37 mouse cellular contexts compared by ENCODE assay signal in genomic region chr2:26614903-26615302, GRCm38 (mm10). TPM values are rescaled to one million over a fixed set of nuclear protein-coding genes. Genes with fewer than 3 reads are reported as not detected.
A peak's percentile ranks its signal among the peaks of the same experiment; 100 is the strongest.
DNase-seq lines count a peak whose midpoint lies in the region; ATAC-seq and TF ChIP-seq lines count a peak whose summit lies in the region.
"Had no signal": no experiment of that assay in that cellular context is flagged by ENCODE, and none has a peak within 500 bp of the region (broad histone marks: within the 10 kb centered on the region; RNA-seq: fewer than 3 reads in every experiment).

No protein-coding gene starts in this region.

- intact Hi-C loops in gastrocnemius, adult 2 months (cut with DNase I), result no loop called here
- intact Hi-C loops in heart, postnatal 14 days (cut with DNase I), result no loop called here

- no peak overlapping the region for H3K4me3 ChIP-seq in gastrocnemius, adult 2 months
- H3K4me3 ChIP-seq in heart, postnatal 0 days (ENCODE audit: low read depth, low read length), result no peak overlapping the region
- H3K4me3 ChIP-seq in heart, embryonic 10.5 days, result no peak overlapping the region
- H3K4me3 ChIP-seq: heart, embryonic 15.5 days; hindbrain, embryonic 12.5 days; intestine, embryonic 15.5 days; limb, embryonic 10.5 days; limb, embryonic 15.5 days; liver, embryonic 15.5 days had no signal

- peak overlapping the region; percentile 20; the same call in 1 of the 2 replicates for H3K27ac ChIP-seq in gastrocnemius, adult 2 months
- H3K27ac ChIP-seq in heart, postnatal 0 days (ENCODE audit: low read depth), result no peak overlapping the region
- H3K27ac ChIP-seq in heart, embryonic 10.5 days, result no peak overlapping the region
- H3K27ac ChIP-seq: heart, embryonic 15.5 days; hindbrain, embryonic 12.5 days; hindbrain, postnatal 0 days; intestine, embryonic 15.5 days; limb, embryonic 10.5 days; limb, embryonic 15.5 days; liver, embryonic 15.5 days had no signal

- H3K36me3 ChIP-seq in heart, postnatal 0 days (replicated peaks; ENCODE audit: control insufficient read depth, insufficient read depth, low read length), result no peaks in the 10 kb centered on the region
- H3K36me3 ChIP-seq in heart, embryonic 10.5 days, result no peaks in the 10 kb centered on the region
- H3K36me3 ChIP-seq: heart, embryonic 15.5 days; hindbrain, embryonic 12.5 days; intestine, embryonic 15.5 days; limb, embryonic 10.5 days; limb, embryonic 15.5 days; liver, embryonic 15.5 days had no signal

- H3K4me1 ChIP-seq in heart, postnatal 0 days (ENCODE audit: control insufficient read depth, insufficient read depth), result peaks cover 5% of the 10 kb centered on the region; the same call in 1 of the 2 replicates
- H3K4me1 ChIP-seq in heart, embryonic 10.5 days, result peaks cover 17% of the 10 kb centered on the region
- H3K4me1 ChIP-seq: hindbrain, embryonic 12.5 days; intestine, embryonic 15.5 days; limb, embryonic 10.5 days; limb, embryonic 15.5 days; liver, embryonic 15.5 days had no signal

- H3K9me3 ChIP-seq in heart, postnatal 0 days (replicated peaks; ENCODE audit: control insufficient read depth, low read length), result no peaks in the 10 kb centered on the region
- H3K9me3 ChIP-seq in heart, embryonic 10.5 days, result no peaks in the 10 kb centered on the region
- H3K9me3 ChIP-seq: heart, embryonic 15.5 days; hindbrain, embryonic 12.5 days; intestine, embryonic 15.5 days; limb, embryonic 10.5 days; limb, embryonic 15.5 days; liver, embryonic 15.5 days had no signal

- TF ChIP-seq EP300 in heart, postnatal 0 days (IDR thresholded peaks at IDR 0.05; ENCODE audit: low read depth), result no peak

- H3K9ac ChIP-seq in heart, postnatal 0 days (replicated peaks; ENCODE audit: low read depth, low read length), result no peak overlapping the region
- H3K9ac ChIP-seq: heart, embryonic 15.5 days; hindbrain, embryonic 12.5 days; intestine, embryonic 15.5 days; limb, embryonic 15.5 days; liver, embryonic 15.5 days; lung, embryonic 14.5 days had no signal

- WGBS in heart, postnatal 0 days, result 53% methylated on average over 5 of the region's 5 CpGs
- WGBS in heart, embryonic 10.5 days, result 74% methylated on average over 5 of the region's 5 CpGs

- DNase-seq in gastrocnemius, adult 2 months, result no peak
- DNase-seq in gastrocnemius, postnatal 4 days (ENCODE audit: low spot score in 2 of 2), result no peak
- no peak for DNase-seq in heart, postnatal 0 days (ENCODE audit: low spot score)
- no peak for DNase-seq in heart, embryonic 10.5 days (ENCODE audit: low spot score)
- peak; percentile 49 for DNase-seq in MN1 (ENCODE audit: low spot score)
- peak; percentile 39 to 62 for DNase-seq in heart, postnatal 14 days
- no peak for DNase-seq in layer of hippocampus, adult 9-11 months
- DNase-seq: cerebellum, adult 11 months; cerebellum, adult 9-10 months; cerebellum, postnatal 36 days; gastrocnemius, postnatal 36 days; kidney, adult 2 months; kidney, postnatal 4 days; lung, embryonic 14.5 days; lung, postnatal 14 days; midbrain, embryonic 14.5 days; right cerebral cortex, postnatal 14 days; spleen, adult 18-20 months; thymus, postnatal 14 days had no signal

- TF ChIP-seq CTCF in gastrocnemius, adult 2 months (IDR thresholded peaks at IDR 0.05), result no peak
- no peak for TF ChIP-seq CTCF in heart, postnatal 0 days (IDR thresholded peaks at IDR 0.05; ENCODE audit: low read depth)

- peak; percentile 31; the same call in 1 of the 2 replicates for ATAC-seq in heart, postnatal 0 days (ENCODE audit: insufficient read depth, low read depth)
- ATAC-seq: activated CD4-positive, CD25-positive, alpha-beta regulatory T cell, adult 4 months; CD4-positive, CD25-positive, alpha-beta regulatory T cell, adult 4 months; forebrain, embryonic 14.5 days; hindbrain, postnatal 0 days; intestine, embryonic 15.5 days had no signal

- H3K27me3 ChIP-seq in heart, postnatal 0 days (ENCODE audit: control insufficient read depth, insufficient read depth, low read length), result 0 out of 2 replicates have a peak, but pooled peaks cover 9% of the 10 kb centered on the region
- H3K27me3 ChIP-seq in heart, embryonic 10.5 days (ENCODE audit: insufficient read depth, poor library complexity, severe bottlenecking), result 0 out of 2 replicates have a peak, but pooled peaks cover 9% of the 10 kb centered on the region
- H3K27me3 ChIP-seq: heart, embryonic 15.5 days; intestine, embryonic 15.5 days; limb, embryonic 15.5 days; liver, embryonic 15.5 days had no signal

- no peak overlapping the region for H3K4me2 ChIP-seq in heart, postnatal 0 days (ENCODE audit: low read depth, low read length)
- H3K4me2 ChIP-seq: heart, embryonic 15.5 days; hindbrain, embryonic 12.5 days; intestine, embryonic 15.5 days; limb, embryonic 15.5 days; liver, embryonic 15.5 days; lung, embryonic 14.5 days had no signal

RNA-seq across cellular contexts. Expression of gene Agpat2, which starts 10.7 kb away (rescaled TPM):
- total RNA-seq in gastrocnemius, adult 2 months (2021), result 1 to 10 TPM; 2.8 to 7.3 TPM
- 10 to 100 TPM; 12.1 to 19.0 TPM for total RNA-seq in gastrocnemius, postnatal 4 days (2021)
- 41.0 and 49.3 TPM in 2 replicates for total RNA-seq in heart, postnatal 0 days (2014; rRNA removed; ENCODE audit: low replicate concordance)
- 23.9 and 24.1 TPM in 2 replicates for polyA plus RNA-seq in heart, postnatal 0 days (2015; fragmentation: Nextera tagmentation; extraction: Ambion mirVana)
- 20.4 and 28.9 TPM in 2 replicates for polyA plus RNA-seq in heart, embryonic 10.5 days (2016; fragmentation: Nextera tagmentation; extraction: Ambion mirVana)
- total RNA-seq in heart, postnatal 14 days (2021), result 10 to 100 TPM; 47.8 to 51.8 TPM

RNA-seq across cellular contexts. Expression of gene Fam69b, which starts 13.4 kb away (rescaled TPM):
- total RNA-seq in gastrocnemius, adult 2 months (2021), result 1 to 10 TPM; 1.0 to 2.3 TPM
- total RNA-seq in gastrocnemius, postnatal 4 days (2021), result 1 to 10 TPM; 2.6 to 4.0 TPM
- 16.5 and 23.2 TPM in 2 replicates for total RNA-seq in heart, postnatal 0 days (2014; rRNA removed; ENCODE audit: low replicate concordance)
- polyA plus RNA-seq in heart, postnatal 0 days (2015; fragmentation: Nextera tagmentation; extraction: Ambion mirVana), result 7.7 and 9.7 TPM in 2 replicates
- polyA plus RNA-seq in heart, embryonic 10.5 days (2016; fragmentation: Nextera tagmentation; extraction: Ambion mirVana), result 15.7 and 18.2 TPM in 2 replicates
- total RNA-seq in heart, postnatal 14 days (2021), result 10 to 100 TPM; 15.4 to 17.0 TPM
- total RNA-seq: monocyte, adult 5-6 weeks had no signal

RNA-seq across cellular contexts. Expression of gene Gm20532, which starts 28.5 kb away (rescaled TPM):
- total RNA-seq in gastrocnemius, adult 2 months (2021), result not detected
- not detected for total RNA-seq in gastrocnemius, postnatal 4 days (2021)
- not detected in 2 replicates for total RNA-seq in heart, postnatal 0 days (2014; rRNA removed; ENCODE audit: low replicate concordance)
- not detected in 2 replicates for polyA plus RNA-seq in heart, postnatal 0 days (2015; fragmentation: Nextera tagmentation; extraction: Ambion mirVana)
- not detected in 2 replicates for polyA plus RNA-seq in heart, embryonic 10.5 days (2016; fragmentation: Nextera tagmentation; extraction: Ambion mirVana)
- not detected for total RNA-seq in heart, postnatal 14 days (2021)
- total RNA-seq: gastrocnemius, adult 18-20 months; gastrocnemius, postnatal 36 days; hindbrain, postnatal 0 days; left cerebral cortex, postnatal 10 days; monocyte, adult 5-6 weeks had no signal
- polyA plus RNA-seq: activated CD4-positive, CD25-positive, alpha-beta regulatory T cell, adult 4 months; CD4-positive, CD25-positive, alpha-beta regulatory T cell, adult 4 months; embryonic facial prominence, embryonic 11.5 days; forebrain, embryonic 14.5 days; frontal cortex, adult 2 months; heart, embryonic 15.5 days; hindbrain, embryonic 12.5 days; hindbrain, postnatal 0 days; intestine, embryonic 15.5 days; kidney, adult 2 months; kidney, embryonic 16.5 days; limb, embryonic 10.5 days; limb, embryonic 15.5 days; liver, embryonic 15.5 days; lung, embryonic 14.5 days; midbrain, embryonic 14.5 days; neural tube, embryonic 14.5 days; stomach, embryonic 16.5 days had no signal

RNA-seq across cellular contexts. Expression of gene Egfl7, which starts 35.1 kb away (rescaled TPM):
- 10 to 100 TPM; 34.4 to 53.7 TPM for total RNA-seq in gastrocnemius, adult 2 months (2021)
- total RNA-seq in gastrocnemius, postnatal 4 days (2021), result 100 to 1,000 TPM; 132 to 141 TPM
- total RNA-seq in heart, postnatal 0 days (2014; rRNA removed; ENCODE audit: low replicate concordance), result 375 and 401 TPM in 2 replicates
- 158 and 159 TPM in 2 replicates for polyA plus RNA-seq in heart, postnatal 0 days (2015; fragmentation: Nextera tagmentation; extraction: Ambion mirVana)
- polyA plus RNA-seq in heart, embryonic 10.5 days (2016; fragmentation: Nextera tagmentation; extraction: Ambion mirVana), result 164 and 186 TPM in 2 replicates
- 100 to 1,000 TPM; 224 to 237 TPM for total RNA-seq in heart, postnatal 14 days (2021)
- total RNA-seq: monocyte, adult 5-6 weeks had no signal
- polyA plus RNA-seq: CD4-positive, CD25-positive, alpha-beta regulatory T cell, adult 4 months had no signal

RNA-seq across cellular contexts. Expression of gene Lcn4, which starts 56.2 kb away (rescaled TPM):
- not detected for total RNA-seq in gastrocnemius, adult 2 months (2021)
- not detected for total RNA-seq in gastrocnemius, postnatal 4 days (2021)
- not detected in 2 replicates for total RNA-seq in heart, postnatal 0 days (2014; rRNA removed; ENCODE audit: low replicate concordance)
- not detected in 2 replicates for polyA plus RNA-seq in heart, postnatal 0 days (2015; fragmentation: Nextera tagmentation; extraction: Ambion mirVana)
- polyA plus RNA-seq in heart, embryonic 10.5 days (2016; fragmentation: Nextera tagmentation; extraction: Ambion mirVana), result not detected in 2 replicates
- total RNA-seq in heart, postnatal 14 days (2021), result not detected
- total RNA-seq: gastrocnemius, adult 18-20 months; gastrocnemius, postnatal 36 days; hindbrain, postnatal 0 days; left cerebral cortex, postnatal 10 days; monocyte, adult 5-6 weeks had no signal
- polyA plus RNA-seq: embryonic facial prominence, embryonic 11.5 days; forebrain, embryonic 14.5 days; frontal cortex, adult 2 months; heart, embryonic 15.5 days; hindbrain, embryonic 12.5 days; hindbrain, postnatal 0 days; intestine, embryonic 15.5 days; kidney, embryonic 16.5 days; limb, embryonic 10.5 days; limb, embryonic 15.5 days; liver, embryonic 15.5 days; lung, embryonic 14.5 days; midbrain, embryonic 14.5 days; neural tube, embryonic 14.5 days; stomach, embryonic 16.5 days had no signal

Comparison
In these comparisons a context has a peak if more than half of its experiments do, and no peak if none do; other contexts are left out.
1. DNase-seq: peak in MN1 (single experiment) and heart, postnatal 14 days (2 of 2); none in gastrocnemius, adult 2 months (single experiment), gastrocnemius, postnatal 4 days (0 of 2), heart, postnatal 0 days (single experiment), heart, embryonic 10.5 days (single experiment) and layer of hippocampus, adult 9-11 months (single experiment).